Mouse (Mus musculus): Measurements from ENCODE around the gene Pclo. TPM values are rescaled to one million over a fixed set of nuclear protein-coding genes. Genes with fewer than 3 reads are reported as not detected.

The Pclo gene
- polyA plus RNA-seq, 1 experiment, result 0.72 TPM

DNA sequence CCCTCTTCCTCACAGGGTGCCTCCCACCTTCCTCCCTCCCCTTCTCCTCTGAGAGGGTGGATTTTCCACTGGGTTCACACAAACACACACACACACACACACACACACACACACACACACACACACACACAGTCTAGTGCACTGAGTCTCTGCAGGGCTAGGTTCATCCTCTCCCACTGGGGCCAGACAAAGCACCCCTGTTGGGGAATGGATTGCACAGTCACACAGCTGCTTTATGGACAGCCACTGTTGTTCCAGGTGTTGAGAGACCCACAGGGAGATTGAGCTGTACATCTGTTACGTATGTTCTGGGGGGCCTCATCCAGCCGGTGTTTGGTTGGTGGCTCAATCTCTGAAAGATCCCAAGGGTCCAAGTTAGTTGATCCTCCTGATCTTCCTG lies 182.0 kb downstream of the Pclo start:
- TF ChIP-seq CTCF (IDR thresholded peaks at IDR 0.05; ENCODE audit: low read depth, low read length), result no peak
- Histone ChIP-seq H3K4me1 (ENCODE audit: control insufficient read depth, insufficient read depth, low read length) (no peaks in the 10 kb centered on the region), H3K27me3 (ENCODE audit: control insufficient read depth, insufficient read depth, low read length, poor library complexity, severe bottlenecking) (no peaks in the 10 kb centered on the region), H3K4me3 (ENCODE audit: low read depth, low read length) (no peak overlapping the region), H3K9ac (ENCODE audit: low read depth, poor library complexity, severe bottlenecking) (no peak overlapping the region), H3K27ac (ENCODE audit: insufficient read depth, low read length) (no peak overlapping the region), H3K36me3 (ENCODE audit: control insufficient read depth, insufficient read depth, low read length, poor library complexity, severe bottlenecking) (no peaks in the 10 kb centered on the region), H3K9me3 (replicated peaks; ENCODE audit: control insufficient read depth, insufficient read depth, low read length, poor library complexity, severe bottlenecking) (no peaks in the 10 kb centered on the region)

DNA sequence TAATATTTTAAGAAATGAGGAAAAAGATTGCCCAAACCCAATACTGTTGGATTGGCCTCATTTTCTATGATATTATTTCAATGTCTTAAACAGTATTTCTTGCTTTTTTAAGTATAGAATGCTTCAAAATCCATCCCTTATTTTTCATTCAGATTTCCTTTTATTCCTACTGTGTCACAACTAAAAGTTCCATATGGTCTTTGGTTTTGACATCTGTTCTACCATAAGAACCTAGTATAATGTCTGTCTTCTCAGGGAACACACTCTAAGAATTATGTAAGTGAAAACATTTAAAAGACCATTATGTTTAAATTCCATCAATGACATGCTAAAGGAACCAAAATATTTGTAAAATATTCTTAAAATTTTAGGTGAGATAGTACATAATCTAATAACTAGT lies 186.2 kb downstream of the Pclo start:
- no peaks in the 10 kb centered on the region for H3K4me1 ChIP-seq (ENCODE audit: control insufficient read depth, insufficient read depth, low read length)
- H3K4me3 ChIP-seq (ENCODE audit: low read depth, low read length), result no peak overlapping the region
- no peaks in the 10 kb centered on the region for H3K36me3 ChIP-seq (ENCODE audit: control insufficient read depth, insufficient read depth, low read length, poor library complexity, severe bottlenecking)
- TF ChIP-seq CTCF (IDR thresholded peaks at IDR 0.05; ENCODE audit: low read depth, low read length) (no peak), POLR2A (IDR thresholded peaks at IDR 0.05; ENCODE audit: insufficient read depth, low read length) (no peak), EP300 (IDR thresholded peaks at IDR 0.05; ENCODE audit: insufficient read depth, low read depth, low read length) (no peak)
- H3K27me3 ChIP-seq (ENCODE audit: control insufficient read depth, insufficient read depth, low read length, poor library complexity, severe bottlenecking), result no peaks in the 10 kb centered on the region
- no peaks in the 10 kb centered on the region for H3K9me3 ChIP-seq (replicated peaks; ENCODE audit: control insufficient read depth, insufficient read depth, low read length, poor library complexity, severe bottlenecking)
- H3K9ac ChIP-seq (ENCODE audit: low read depth, poor library complexity, severe bottlenecking), result no peak overlapping the region
- H3K27ac ChIP-seq (ENCODE audit: insufficient read depth, low read length), result no peak overlapping the region

DNA sequence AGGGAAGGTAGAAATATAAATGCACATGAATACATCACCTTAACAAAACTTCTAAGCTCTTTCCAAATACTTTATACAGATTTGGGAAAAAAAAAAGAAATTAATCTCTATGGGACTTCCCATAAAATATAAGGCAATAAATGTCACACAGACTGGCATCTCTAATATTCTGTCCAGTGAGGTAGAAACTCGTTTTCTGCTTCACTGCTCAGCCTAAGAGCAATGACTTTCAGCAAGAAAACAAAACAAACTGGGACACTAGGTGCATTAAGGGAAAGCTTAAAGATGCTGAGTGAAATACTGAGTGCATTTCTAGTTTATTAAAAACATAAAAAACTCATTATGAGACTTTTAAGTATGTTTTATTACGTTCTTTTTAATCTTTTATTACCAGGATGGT lies 190.7 kb downstream of the Pclo start:
- Histone ChIP-seq H3K9ac (ENCODE audit: low read depth, poor library complexity, severe bottlenecking) (no peak overlapping the region), H3K36me3 (ENCODE audit: control insufficient read depth, insufficient read depth, low read length, poor library complexity, severe bottlenecking) (no peaks in the 10 kb centered on the region)
- TF ChIP-seq POLR2A (IDR thresholded peaks at IDR 0.05; ENCODE audit: insufficient read depth, low read length) (no peak), CTCF (IDR thresholded peaks at IDR 0.05; ENCODE audit: low read depth, low read length) (no peak), EP300 (IDR thresholded peaks at IDR 0.05; ENCODE audit: insufficient read depth, low read depth, low read length) (no peak)

DNA sequence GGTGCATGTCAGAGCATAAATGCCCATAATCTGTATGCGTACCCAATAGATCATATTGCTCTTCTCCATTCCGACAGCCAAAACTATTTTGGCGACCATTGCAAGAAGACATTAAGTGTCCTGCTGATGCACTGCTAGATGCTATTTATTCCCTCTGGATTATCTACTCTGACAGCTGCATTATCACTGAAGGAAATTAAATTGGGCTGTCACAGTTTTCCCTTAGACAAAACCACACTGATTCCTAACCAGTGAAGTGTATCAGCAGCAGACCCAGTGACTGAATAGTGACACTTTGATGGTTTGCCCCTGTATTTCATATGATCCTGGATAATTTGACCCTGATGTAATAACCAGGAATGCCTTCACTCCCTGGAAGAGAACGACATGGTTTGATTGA lies 192.6 kb downstream of the Pclo start:
- H3K9me3 ChIP-seq (replicated peaks; ENCODE audit: control insufficient read depth, insufficient read depth, low read length, poor library complexity, severe bottlenecking), result no peaks in the 10 kb centered on the region
- no peaks in the 10 kb centered on the region for H3K27me3 ChIP-seq (ENCODE audit: control insufficient read depth, insufficient read depth, low read length, poor library complexity, severe bottlenecking)
- no peaks in the 10 kb centered on the region for H3K36me3 ChIP-seq (ENCODE audit: control insufficient read depth, insufficient read depth, low read length, poor library complexity, severe bottlenecking)
- TF ChIP-seq CTCF (IDR thresholded peaks at IDR 0.05; ENCODE audit: low read depth, low read length), result no peak
- TF ChIP-seq POLR2A (IDR thresholded peaks at IDR 0.05; ENCODE audit: insufficient read depth, low read length), result no peak
- no peak overlapping the region for H3K4me3 ChIP-seq (ENCODE audit: low read depth, low read length)
- H3K9ac ChIP-seq (ENCODE audit: low read depth, poor library complexity, severe bottlenecking), result no peak overlapping the region
- no peaks in the 10 kb centered on the region for H3K4me1 ChIP-seq (ENCODE audit: control insufficient read depth, insufficient read depth, low read length)
- H3K27ac ChIP-seq (ENCODE audit: insufficient read depth, low read length), result no peak overlapping the region

More for the DNA sequence above, 190.7 kb downstream of the Pclo start:
- Histone ChIP-seq H3K27me3 (ENCODE audit: control insufficient read depth, insufficient read depth, low read length, poor library complexity, severe bottlenecking) (no peaks in the 10 kb centered on the region), H3K4me3 (ENCODE audit: low read depth, low read length) (no peak overlapping the region), H3K9me3 (replicated peaks; ENCODE audit: control insufficient read depth, insufficient read depth, low read length, poor library complexity, severe bottlenecking) (no peaks in the 10 kb centered on the region), H3K4me1 (ENCODE audit: control insufficient read depth, insufficient read depth, low read length) (no peaks in the 10 kb centered on the region), H3K27ac (ENCODE audit: insufficient read depth, low read length) (no peak overlapping the region)

DNA sequence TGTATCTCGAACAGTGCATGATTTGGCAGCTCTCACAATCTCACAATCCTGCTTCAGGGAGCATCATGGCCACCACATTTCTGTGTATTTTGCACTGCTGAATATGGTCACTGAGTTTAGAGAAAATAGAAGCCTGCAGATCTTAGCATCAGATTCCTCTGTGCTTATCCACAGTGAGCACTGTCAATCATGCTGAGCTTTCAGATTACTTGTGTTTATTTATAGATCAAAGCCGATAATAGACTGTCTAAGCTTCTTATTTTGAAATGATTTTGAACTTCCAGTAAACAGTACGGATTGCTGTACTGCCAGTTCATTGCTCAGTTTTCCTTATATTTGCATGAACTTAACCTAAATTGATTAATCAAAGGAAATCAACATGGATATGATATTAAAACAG lies 208.9 kb downstream of the Pclo start:
- Histone ChIP-seq H3K27me3 (ENCODE audit: control insufficient read depth, insufficient read depth, low read length, poor library complexity, severe bottlenecking) (no peaks in the 10 kb centered on the region), H3K4me1 (ENCODE audit: control insufficient read depth, insufficient read depth, low read length) (no peaks in the 10 kb centered on the region), H3K27ac (ENCODE audit: insufficient read depth, low read length) (no peak overlapping the region), H3K36me3 (ENCODE audit: control insufficient read depth, insufficient read depth, low read length, poor library complexity, severe bottlenecking) (no peaks in the 10 kb centered on the region), H3K4me3 (ENCODE audit: low read depth, low read length) (no peak overlapping the region), H3K9ac (ENCODE audit: low read depth, poor library complexity, severe bottlenecking) (no peak overlapping the region), H3K9me3 (replicated peaks; ENCODE audit: control insufficient read depth, insufficient read depth, low read length, poor library complexity, severe bottlenecking) (no peaks in the 10 kb centered on the region)
- no peak for TF ChIP-seq EP300 (IDR thresholded peaks at IDR 0.05; ENCODE audit: insufficient read depth, low read depth, low read length)
- no peak for TF ChIP-seq POLR2A (IDR thresholded peaks at IDR 0.05; ENCODE audit: insufficient read depth, low read length)
- no peak for TF ChIP-seq CTCF (IDR thresholded peaks at IDR 0.05; ENCODE audit: low read depth, low read length)

DNA sequence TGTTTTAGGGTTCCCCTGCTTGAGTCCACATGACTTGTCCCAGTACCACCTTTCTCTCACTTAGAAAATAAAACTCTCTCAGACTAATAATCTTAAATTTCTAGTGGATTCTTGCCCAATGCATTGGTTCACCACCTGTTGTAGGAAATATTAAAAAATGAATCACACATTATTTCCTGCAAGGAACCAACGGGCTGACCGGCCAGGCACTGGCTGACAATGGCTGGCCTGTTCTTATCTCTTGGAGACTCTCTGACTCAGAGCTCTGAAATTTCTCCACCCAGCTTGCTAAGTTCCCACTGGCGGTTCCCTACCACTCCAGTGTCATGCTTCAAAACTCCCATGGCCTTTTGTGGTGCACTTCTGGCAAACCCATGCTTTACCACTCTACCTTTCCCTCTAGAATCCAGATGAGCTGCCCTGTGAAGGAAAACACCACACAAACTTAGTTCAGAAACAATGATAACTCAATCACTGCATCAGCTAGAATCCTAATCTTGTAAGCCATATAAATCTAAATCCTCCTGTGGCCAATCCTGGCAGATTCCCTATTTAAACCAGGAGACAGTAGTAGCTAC lies 214.0 kb downstream of the Pclo start:
- no peak overlapping the region for H3K9ac ChIP-seq (ENCODE audit: low read depth, poor library complexity, severe bottlenecking)
- no peak overlapping the region for H3K4me3 ChIP-seq (ENCODE audit: low read depth, low read length)
- H3K27me3 ChIP-seq (ENCODE audit: control insufficient read depth, insufficient read depth, low read length, poor library complexity, severe bottlenecking), result no peaks in the 10 kb centered on the region
- H3K36me3 ChIP-seq (ENCODE audit: control insufficient read depth, insufficient read depth, low read length, poor library complexity, severe bottlenecking), result no peaks in the 10 kb centered on the region
- TF ChIP-seq EP300 (IDR thresholded peaks at IDR 0.05; ENCODE audit: insufficient read depth, low read depth, low read length), result no peak
- TF ChIP-seq POLR2A (IDR thresholded peaks at IDR 0.05; ENCODE audit: insufficient read depth, low read length), result no peak
- no peak for TF ChIP-seq CTCF (IDR thresholded peaks at IDR 0.05; ENCODE audit: low read depth, low read length)
- H3K4me1 ChIP-seq (ENCODE audit: control insufficient read depth, insufficient read depth, low read length), result no peaks in the 10 kb centered on the region
- H3K27ac ChIP-seq (ENCODE audit: insufficient read depth, low read length), result no peak overlapping the region
- no peaks in the 10 kb centered on the region for H3K9me3 ChIP-seq (replicated peaks; ENCODE audit: control insufficient read depth, insufficient read depth, low read length, poor library complexity, severe bottlenecking)

All from ES-Bruce4 (cell line).